Mouse (Mus musculus): ENCODE results near the gene Krt34. TPM values are rescaled to one million over a fixed set of nuclear protein-coding genes. Genes with fewer than 3 reads are reported as not detected.

Krt34 gene
- polyA plus RNA-seq (2015; fragmentation: Nextera tagmentation; extraction: Ambion mirVana), result not detected in 2 replicates

DNA sequence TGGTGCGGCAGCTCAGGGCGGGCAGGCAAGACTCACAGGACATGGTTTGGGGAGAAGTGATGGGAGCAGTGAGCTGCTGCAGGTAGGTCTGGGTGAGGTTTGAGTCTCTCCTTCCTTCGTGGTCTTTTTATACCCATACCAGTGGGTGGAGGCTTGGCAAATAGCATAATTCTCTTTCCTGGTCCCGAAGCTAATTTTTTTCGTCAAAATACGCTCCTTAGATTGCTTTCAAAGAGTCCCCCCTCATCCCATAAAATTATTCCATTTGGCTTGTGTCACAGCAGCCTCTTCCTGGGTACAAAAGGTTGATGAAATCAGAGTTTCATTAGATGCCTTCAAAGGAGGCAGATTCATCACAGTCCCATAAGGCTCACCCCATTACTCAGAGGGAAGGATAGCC is at the start of gene Krt34:
Gene Krt34 (minus strand): TSS at position 101 of the 400 bp plus-strand sequence.
- no peaks in the 10 kb centered on the region for H3K36me3 ChIP-seq
- ATAC-seq (ENCODE audit: low read depth), result no peak

DNA sequence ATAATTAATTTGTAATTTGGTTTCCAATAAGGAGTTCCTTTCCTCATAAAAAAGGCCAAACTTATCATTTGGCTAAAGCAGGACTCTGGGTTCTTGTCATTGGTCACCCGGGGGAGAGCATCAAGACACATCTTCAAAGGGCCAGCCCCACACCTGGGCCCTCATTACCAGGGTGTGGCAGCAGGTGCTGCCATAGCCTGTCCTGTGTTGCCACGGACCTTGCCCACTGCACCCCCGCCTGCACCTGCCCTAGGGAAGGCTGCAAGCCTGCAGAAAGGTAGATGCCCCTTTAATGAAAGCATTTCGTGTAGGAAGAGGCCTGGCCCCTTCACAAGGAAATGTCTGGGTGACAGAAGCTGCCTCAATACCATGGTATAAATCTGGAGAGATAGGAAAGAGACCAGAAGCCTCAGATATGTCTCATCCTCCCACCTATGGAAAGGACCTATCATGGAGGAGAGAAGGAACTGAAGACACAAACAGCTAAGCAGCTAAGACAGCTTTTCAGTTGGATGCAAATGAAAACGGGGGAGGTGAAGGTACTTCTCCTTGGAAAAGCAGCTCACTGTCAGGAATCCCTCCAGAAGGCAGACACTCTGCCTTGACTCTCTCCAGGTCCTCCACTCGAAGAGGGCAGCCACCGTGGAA is 47.1 kb upstream of the Krt34 start:
- WGBS, result 72% methylated on average over 7 of the region's 7 CpGs
- no peaks in the 10 kb centered on the region for H3K9me3 ChIP-seq
- no peak overlapping the region for H3K4me3 ChIP-seq
- H3K27me3 ChIP-seq, result no peaks in the 10 kb centered on the region
- no peak overlapping the region for H3K4me2 ChIP-seq
- H3K4me1 ChIP-seq (replicated peaks), result no peaks in the 10 kb centered on the region
- no peak for ATAC-seq (ENCODE audit: low read depth)
- no peaks in the 10 kb centered on the region for H3K36me3 ChIP-seq
- no peak overlapping the region for H3K9ac ChIP-seq
- no peak overlapping the region for H3K27ac ChIP-seq (replicated peaks)

More for the DNA sequence above, at the start of gene Krt34:
- 88% methylated on average over 6 of the region's 6 CpGs for WGBS
- Histone ChIP-seq H3K9ac (no peak within 1 kb of the TSS), H3K4me1 (replicated peaks) (no peaks in the 10 kb centered on the region), H3K9me3 (no peaks in the 10 kb centered on the region), H3K4me2 (no peak within 1 kb of the TSS), H3K27me3 (no peaks in the 10 kb centered on the region), H3K4me3 (no peak within 1 kb of the TSS), H3K27ac (replicated peaks) (no peak within 1 kb of the TSS)

DNA sequence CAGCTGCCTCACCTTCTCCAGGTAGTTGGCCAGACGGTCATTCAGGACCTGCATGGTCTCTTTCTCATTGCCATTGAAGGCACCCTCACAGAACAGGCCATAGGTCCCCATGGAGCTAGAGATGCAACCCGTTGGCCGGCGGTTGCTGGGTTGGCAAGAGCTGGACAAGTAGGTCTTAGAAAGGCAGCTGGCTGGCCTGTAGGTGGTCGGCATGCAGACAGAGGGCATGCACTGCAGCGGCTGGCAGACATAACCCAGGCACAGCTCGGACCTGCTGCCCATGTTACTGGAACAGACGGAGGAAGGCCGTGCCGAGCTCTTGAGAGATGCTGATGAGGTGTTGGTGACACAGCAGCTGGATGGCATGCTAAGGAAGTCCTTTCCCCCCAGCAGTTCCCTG is 46.5 kb upstream of the Krt34 start, which contains the start of gene Krt32:
Gene Krt32 (minus strand): TSS at position 366 of the 400 bp plus-strand sequence.
- no peaks in the 10 kb centered on the region for H3K9me3 ChIP-seq
- no peak within 1 kb of the TSS for H3K4me2 ChIP-seq
- H3K4me3 ChIP-seq, result no peak within 1 kb of the TSS
- no peak for ATAC-seq (ENCODE audit: low read depth)
- H3K27me3 ChIP-seq, result no peaks in the 10 kb centered on the region
- H3K36me3 ChIP-seq, result no peaks in the 10 kb centered on the region
- H3K27ac ChIP-seq (replicated peaks), result no peak within 1 kb of the TSS
- no peak within 1 kb of the TSS for H3K9ac ChIP-seq
- H3K4me1 ChIP-seq (replicated peaks), result no peaks in the 10 kb centered on the region
- WGBS, result 94% methylated on average over 10 of the region's 10 CpGs

DNA sequence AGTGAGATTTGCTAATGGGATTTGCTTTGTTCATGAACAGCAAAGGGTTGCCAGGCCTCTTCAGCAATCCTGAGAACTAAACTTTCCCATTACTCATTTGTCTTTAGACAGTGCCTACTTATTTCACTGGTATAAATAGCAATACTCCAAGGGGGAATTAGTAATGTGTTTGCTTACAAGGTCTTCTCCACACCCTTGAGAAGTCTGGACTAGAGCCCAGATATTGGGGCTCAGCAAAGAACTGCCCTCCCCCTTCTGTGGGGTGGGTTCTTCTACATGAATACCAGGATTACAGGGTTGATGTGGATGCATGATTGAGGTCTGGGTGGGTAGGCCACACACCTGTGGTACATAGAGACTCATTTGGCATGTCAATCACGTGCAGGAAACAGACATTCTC is 32.5 kb upstream of the Krt34 start:
- no peaks in the 10 kb centered on the region for H3K27me3 ChIP-seq
- no peak overlapping the region for H3K4me2 ChIP-seq
- H3K4me3 ChIP-seq, result no peak overlapping the region
- H3K27ac ChIP-seq (replicated peaks), result no peak overlapping the region
- no peaks in the 10 kb centered on the region for H3K36me3 ChIP-seq
- WGBS, result 47% methylated on average over 1 of the region's 1 CpGs
- ATAC-seq (ENCODE audit: low read depth), result no peak
- no peaks in the 10 kb centered on the region for H3K9me3 ChIP-seq
- H3K4me1 ChIP-seq (replicated peaks), result no peaks in the 10 kb centered on the region
- no peak overlapping the region for H3K9ac ChIP-seq

- ATAC-seq (ENCODE audit: low read depth), result no peak
- Histone ChIP-seq H3K9ac (no peak overlapping the region), H3K27me3 (no peaks in the 10 kb centered on the region), H3K36me3 (no peaks in the 10 kb centered on the region), H3K27ac (replicated peaks) (no peak overlapping the region), H3K9me3 (no peaks in the 10 kb centered on the region), H3K4me2 (no peak overlapping the region), H3K4me3 (no peak overlapping the region), H3K4me1 (replicated peaks) (no peaks in the 10 kb centered on the region)
- WGBS, result 79% methylated on average over 17 of the region's 17 CpGs
Observed at GRCm38 (mm10) chr11:100067293-100068036, 26.1 kb upstream of the Krt34 start.

- no peak overlapping the region for H3K4me3 ChIP-seq
- H3K9me3 ChIP-seq, result no peaks in the 10 kb centered on the region
- no peaks in the 10 kb centered on the region for H3K27me3 ChIP-seq
- H3K9ac ChIP-seq, result no peak overlapping the region
- H3K27ac ChIP-seq (replicated peaks), result no peak overlapping the region
- H3K4me1 ChIP-seq (replicated peaks), result no peaks in the 10 kb centered on the region
- 70% methylated on average over 12 of the region's 12 CpGs for WGBS
- ATAC-seq (ENCODE audit: low read depth), result no peak
- H3K36me3 ChIP-seq, result no peaks in the 10 kb centered on the region
- no peak overlapping the region for H3K4me2 ChIP-seq
Observed at GRCm38 (mm10) chr11:100066236-100067010, 25.1 kb upstream of the Krt34 start.

- Histone ChIP-seq H3K9me3 (no peaks in the 10 kb centered on the region), H3K9ac (no peak overlapping the region), H3K4me3 (no peak overlapping the region), H3K27me3 (no peaks in the 10 kb centered on the region), H3K36me3 (no peaks in the 10 kb centered on the region), H3K4me1 (replicated peaks) (no peaks in the 10 kb centered on the region), H3K4me2 (no peak overlapping the region), H3K27ac (replicated peaks) (no peak overlapping the region)
- 74% methylated on average over 8 of the region's 8 CpGs for WGBS
- no peak for ATAC-seq (ENCODE audit: low read depth)
Observed at GRCm38 (mm10) chr11:100058875-100059274, 17.5 kb upstream of the Krt34 start.

GRCm38 (mm10) chr11:100055686-100056655 is 14.6 kb upstream of the Krt34 start:
- Histone ChIP-seq H3K4me2 (no peak overlapping the region), H3K27ac (replicated peaks) (no peak overlapping the region), H3K9ac (no peak overlapping the region), H3K4me1 (replicated peaks) (no peaks in the 10 kb centered on the region), H3K4me3 (no peak overlapping the region), H3K27me3 (no peaks in the 10 kb centered on the region), H3K36me3 (no peaks in the 10 kb centered on the region), H3K9me3 (no peaks in the 10 kb centered on the region)
- ATAC-seq (ENCODE audit: low read depth), result no peak
- 80% methylated on average over 9 of the region's 9 CpGs for WGBS

DNA sequence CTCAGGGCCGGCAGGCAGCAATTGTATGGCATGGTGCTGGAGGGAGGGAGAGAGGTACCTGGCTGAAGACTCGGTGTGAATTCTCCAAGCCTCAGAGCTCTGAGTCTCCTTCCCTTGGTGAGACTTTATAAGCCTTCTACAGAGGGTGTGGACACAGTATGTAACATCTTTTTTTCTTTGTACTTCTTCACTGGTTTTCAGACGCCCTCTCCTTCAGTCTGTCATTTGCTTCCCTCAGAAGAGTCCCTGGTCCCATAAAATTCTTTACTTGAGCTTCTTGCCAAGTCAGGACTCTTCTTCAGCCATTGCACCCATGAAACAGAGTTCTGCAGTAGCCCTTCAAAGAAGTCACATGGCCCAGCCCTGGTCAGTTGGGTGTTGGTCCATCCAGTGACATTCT is 9.1 kb upstream of the Krt34 start, which contains the start of gene Krt31:
Gene Krt31 (minus strand): TSS at position 101 of the 400 bp plus-strand sequence.
- WGBS, result 89% methylated on average over 3 of the region's 3 CpGs
- Histone ChIP-seq H3K9ac (no peak within 1 kb of the TSS), H3K4me1 (replicated peaks) (no peaks in the 10 kb centered on the region), H3K9me3 (no peaks in the 10 kb centered on the region), H3K27ac (replicated peaks) (no peak within 1 kb of the TSS), H3K4me2 (no peak within 1 kb of the TSS), H3K27me3 (no peaks in the 10 kb centered on the region), H3K4me3 (no peak within 1 kb of the TSS), H3K36me3 (no peaks in the 10 kb centered on the region)
- ATAC-seq (ENCODE audit: low read depth), result no peak

DNA sequence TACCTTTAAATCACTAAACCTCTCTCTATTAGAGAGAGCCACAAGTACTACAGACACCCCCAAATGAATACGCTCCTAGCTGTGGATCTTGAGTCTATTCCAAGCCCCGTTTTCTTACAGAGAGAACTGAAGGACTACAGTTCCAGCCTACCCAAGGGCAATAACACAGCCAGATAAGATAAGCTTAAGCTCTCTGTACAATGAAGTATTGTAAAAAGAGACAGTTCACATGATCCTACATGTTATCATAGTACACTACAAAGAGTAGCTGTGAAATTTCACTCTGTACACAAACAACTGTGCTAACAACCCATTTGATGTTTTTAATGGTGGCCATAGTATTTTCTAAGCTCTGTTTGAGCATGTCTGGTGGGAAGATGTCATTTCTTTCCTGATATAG is 5.8 kb upstream of the Krt34 start:
- H3K9me3 ChIP-seq, result no peaks in the 10 kb centered on the region
- H3K4me3 ChIP-seq, result no peak overlapping the region
- H3K4me2 ChIP-seq, result no peak overlapping the region
- no peaks in the 10 kb centered on the region for H3K4me1 ChIP-seq (replicated peaks)
- no peak overlapping the region for H3K27ac ChIP-seq (replicated peaks)
- WGBS, result 87% methylated on average over 2 of the region's 2 CpGs
- no peaks in the 10 kb centered on the region for H3K27me3 ChIP-seq
- no peak for ATAC-seq (ENCODE audit: low read depth)
- H3K9ac ChIP-seq, result no peak overlapping the region
- H3K36me3 ChIP-seq, result no peaks in the 10 kb centered on the region

DNA sequence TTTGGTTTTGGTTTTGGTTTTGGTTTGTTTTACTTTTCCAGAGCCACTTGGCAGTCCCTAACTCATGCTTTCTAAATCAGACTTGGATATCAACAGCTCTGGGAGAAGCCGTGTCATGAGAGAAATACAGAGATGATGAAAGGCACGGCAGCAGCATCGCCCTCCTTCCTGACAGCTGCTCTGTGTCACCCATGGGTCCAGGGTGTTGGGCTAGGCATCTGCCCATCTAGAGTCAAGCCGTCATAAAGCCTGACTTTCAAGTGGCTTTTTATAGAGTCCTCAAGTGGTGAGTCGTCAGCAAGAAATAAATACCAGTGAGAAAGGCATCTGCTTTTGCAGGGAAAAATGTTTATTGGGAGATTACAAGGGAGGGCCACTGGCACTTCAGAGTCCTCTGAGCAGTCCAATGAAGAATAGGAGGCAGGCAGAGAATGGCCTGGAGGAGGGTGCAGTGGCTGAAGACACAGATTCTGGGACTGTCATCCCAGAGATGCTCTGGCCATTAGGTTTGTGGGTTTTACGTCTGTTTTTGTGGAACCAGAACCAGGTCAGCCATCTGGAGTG is 5.0 kb upstream of the Krt34 start:
- H3K4me1 ChIP-seq (replicated peaks), result no peaks in the 10 kb centered on the region
- WGBS, result 86% methylated on average over 6 of the region's 6 CpGs
- H3K9ac ChIP-seq, result no peak overlapping the region
- H3K27me3 ChIP-seq, result no peaks in the 10 kb centered on the region
- ATAC-seq (ENCODE audit: low read depth), result no peak
- H3K4me3 ChIP-seq, result no peak overlapping the region
- H3K27ac ChIP-seq (replicated peaks), result no peak overlapping the region
- H3K4me2 ChIP-seq, result no peak overlapping the region
- no peaks in the 10 kb centered on the region for H3K36me3 ChIP-seq
- H3K9me3 ChIP-seq, result no peaks in the 10 kb centered on the region

Measured in neural tube, embryonic 13.5 days (tissue).